Mouse (Mus musculus): ENCODE measurements around the gene Fads1.

Fads1 gene

DNA sequence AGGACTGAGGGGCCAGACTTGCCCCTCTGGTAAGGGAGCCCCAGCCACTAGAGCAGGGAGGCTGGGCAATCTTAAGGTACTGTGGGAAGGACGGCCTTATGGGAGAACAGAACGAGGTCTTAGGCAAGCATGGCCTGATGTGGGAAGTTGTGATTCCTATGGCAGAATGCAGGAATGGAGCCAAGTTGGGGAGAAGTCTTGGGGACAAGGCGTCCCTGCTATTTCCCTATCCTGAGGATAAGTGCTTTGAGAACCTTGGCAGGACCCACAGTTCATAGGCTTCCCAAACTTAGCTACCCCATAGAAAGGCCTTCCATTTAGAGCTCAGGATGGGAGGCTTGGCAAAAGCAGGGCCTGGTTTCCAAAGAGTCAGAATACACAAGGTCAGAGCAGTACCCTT is 26.2 kb downstream of the Fads1 start:
- no peak for DNase-seq (ENCODE audit: extremely low read depth, low read depth)

DNA sequence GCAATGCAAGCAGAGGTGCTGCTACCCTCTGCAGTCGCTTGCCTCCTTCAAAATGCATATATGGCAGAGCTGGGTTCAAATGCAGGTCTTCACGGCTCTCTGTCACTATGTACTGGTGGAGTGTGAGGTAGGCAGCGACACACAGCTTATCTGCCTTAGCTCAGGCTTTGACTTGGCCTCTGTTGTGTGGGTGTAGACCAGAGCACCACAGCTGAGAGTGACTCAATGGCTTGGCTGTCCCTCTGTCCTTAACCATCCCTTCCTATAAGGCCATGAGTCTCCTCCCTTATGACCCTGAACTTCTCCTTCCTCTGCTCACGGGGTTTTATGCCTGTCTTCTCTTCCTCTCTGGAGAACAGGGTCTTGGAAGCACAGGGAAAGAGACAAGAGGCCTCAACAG is 28.2 kb downstream of the Fads1 start:
- no peak for DNase-seq (ENCODE audit: extremely low read depth, low read depth)

DNA sequence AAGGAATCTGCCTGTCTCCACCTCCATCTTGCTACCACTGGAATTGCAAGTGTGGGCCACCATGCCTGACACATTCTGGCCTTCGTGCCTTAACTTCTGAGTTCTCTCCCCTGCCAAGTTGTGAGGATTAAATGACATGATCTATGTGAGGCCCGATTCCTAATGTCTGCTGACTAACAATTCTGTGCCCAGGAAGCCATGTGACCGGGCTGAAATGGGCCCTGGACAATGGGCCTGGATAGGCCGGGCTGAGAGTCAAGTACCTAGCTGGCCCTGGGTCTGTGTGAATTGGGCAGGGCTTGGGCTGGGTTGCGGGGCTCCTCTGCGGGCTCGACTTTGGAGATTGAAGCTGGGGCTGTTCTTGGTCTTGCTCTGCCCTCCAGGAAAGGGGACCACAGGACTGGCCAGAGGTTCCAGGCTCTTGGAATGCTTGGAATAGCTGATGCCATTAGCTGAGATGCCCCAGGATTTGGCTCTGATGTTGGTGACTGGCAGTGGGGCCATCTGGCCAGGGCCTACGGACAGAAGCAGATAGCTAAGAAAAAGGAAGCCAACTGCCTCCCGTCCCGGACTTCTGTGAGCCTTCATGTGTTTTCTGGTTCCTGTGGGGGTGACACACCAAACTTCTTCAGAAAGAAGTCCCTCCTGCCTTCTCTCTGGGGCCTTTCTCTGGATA is 31.2 kb downstream of the Fads1 start:
- DNase-seq (ENCODE audit: extremely low read depth, low read depth): no peak

DNA sequence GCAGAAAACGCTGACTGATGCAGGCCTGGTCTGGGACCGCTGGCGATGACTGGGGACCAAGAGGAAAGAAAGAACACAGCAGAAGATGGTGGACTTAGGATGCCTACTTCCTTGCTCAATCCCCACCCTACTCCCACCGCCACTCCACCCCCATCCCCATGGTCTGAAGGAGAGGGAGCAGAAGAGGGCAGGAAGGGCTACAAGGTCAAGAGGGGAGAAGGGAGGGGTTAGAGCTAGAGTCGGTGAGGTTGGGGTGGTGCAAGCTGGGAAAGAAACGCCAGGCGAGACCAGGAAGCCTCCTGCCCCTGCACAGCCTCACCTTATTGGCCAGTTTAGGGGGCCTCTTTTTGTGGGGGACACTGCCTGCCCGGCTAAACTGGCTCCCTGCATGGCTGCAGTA is 33.4 kb downstream of the Fads1 start:
- no peak for DNase-seq (ENCODE audit: extremely low read depth, low read depth)

DNA sequence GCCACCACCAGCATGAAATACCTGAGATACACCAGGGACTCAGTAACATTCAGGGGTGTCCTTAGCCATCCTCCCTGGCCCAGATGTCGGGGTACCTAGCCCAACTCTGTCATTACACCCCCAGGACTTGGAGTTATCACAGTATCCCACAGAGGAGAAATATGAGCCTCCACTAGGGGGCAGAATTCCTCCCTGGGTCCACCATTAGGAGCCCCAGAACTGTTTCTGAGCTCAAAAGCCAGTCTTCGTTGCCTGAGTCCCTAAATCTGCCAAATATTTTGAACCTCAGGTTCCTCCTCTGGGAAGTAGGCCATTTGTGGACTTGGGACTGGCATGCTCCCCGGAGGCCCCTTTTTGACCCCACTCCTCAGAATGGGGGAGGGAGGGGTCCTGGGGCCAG is 36.4 kb downstream of the Fads1 start:
- DNase-seq (ENCODE audit: extremely low read depth, low read depth): peak; percentile 37

DNA sequence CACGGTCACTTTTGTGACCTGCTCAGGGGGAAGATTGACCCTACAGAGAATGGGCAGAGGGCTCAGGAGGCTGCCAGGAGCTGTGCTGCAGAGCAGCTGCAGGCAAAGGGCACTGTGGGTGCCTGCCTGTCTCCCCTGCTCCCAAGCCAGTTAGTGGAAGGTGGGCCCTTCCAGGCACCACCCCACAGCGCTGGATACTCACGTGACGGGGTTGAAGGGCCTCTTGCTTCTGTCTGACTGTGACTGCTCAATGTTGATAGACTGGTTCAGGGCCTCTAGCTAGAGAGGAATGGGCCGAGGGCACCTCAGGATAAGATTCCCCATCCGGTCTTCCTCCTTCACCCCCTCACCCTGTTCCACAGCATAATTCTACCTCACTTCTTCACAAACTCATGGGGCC is 36.9 kb downstream of the Fads1 start:
- no peak for DNase-seq (ENCODE audit: extremely low read depth, low read depth)

DNA sequence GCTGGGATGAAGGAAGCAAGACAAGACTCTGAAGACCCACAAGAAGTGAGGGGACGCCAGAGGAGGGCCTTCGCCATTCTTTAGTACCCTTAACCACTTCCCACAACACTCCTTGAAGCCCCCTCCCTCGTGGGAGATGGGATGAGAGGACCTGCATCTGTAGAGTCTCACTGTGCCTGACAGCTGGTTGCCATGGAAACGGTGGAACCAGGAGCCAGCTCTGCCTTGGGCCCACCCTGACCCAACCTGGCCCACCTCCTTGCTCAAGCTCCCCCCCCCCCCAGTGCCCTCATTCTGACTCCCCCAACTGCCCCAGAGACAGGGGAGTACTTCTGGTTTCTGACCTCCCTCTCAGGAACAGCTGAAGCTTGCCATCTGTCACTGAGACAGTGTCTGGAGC is 38.9 kb downstream of the Fads1 start:
- no peak for DNase-seq (ENCODE audit: extremely low read depth, low read depth)

DNA sequence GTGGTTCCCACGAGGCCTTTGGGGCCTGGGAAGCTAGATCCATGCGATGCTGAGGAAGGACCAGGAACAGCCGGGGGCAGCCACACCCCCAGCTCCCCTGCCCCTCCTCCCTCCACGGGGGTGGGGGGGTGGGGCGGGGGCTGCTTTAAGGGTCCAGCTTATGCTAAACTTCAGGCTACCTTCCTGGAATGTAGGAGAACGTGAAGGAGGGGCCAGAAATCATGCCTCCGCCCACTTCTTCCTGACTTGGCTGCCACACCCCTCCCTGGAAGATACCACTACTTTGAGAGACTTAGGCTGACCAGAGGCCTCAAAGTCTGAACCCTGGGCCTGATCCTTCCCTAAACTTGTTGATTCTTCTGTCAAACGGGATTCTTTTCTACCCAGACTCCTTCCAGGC is 40.0 kb downstream of the Fads1 start:
- DNase-seq (ENCODE audit: extremely low read depth, low read depth): no peak

DNA sequence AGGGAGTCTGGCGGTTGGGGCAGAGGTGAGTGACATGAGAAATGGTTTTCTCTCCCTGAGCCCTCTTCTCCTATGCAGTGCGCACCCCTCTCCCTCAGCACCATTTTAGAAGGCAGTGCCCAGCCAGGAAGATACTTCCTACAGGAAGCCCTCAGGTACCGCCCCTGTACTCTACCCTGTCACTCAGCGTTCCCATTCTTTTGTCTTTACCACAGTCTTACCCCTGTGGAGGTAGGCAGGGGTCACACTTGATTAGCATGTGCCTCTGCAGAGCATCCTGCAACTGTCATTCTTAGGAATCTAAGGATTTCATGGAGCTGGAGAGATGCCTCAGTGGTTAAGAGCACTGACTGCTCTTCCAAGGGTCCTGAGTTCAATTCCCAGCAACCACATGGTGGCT is 40.9 kb downstream of the Fads1 start:
- no peak for DNase-seq (ENCODE audit: extremely low read depth, low read depth)

DNA sequence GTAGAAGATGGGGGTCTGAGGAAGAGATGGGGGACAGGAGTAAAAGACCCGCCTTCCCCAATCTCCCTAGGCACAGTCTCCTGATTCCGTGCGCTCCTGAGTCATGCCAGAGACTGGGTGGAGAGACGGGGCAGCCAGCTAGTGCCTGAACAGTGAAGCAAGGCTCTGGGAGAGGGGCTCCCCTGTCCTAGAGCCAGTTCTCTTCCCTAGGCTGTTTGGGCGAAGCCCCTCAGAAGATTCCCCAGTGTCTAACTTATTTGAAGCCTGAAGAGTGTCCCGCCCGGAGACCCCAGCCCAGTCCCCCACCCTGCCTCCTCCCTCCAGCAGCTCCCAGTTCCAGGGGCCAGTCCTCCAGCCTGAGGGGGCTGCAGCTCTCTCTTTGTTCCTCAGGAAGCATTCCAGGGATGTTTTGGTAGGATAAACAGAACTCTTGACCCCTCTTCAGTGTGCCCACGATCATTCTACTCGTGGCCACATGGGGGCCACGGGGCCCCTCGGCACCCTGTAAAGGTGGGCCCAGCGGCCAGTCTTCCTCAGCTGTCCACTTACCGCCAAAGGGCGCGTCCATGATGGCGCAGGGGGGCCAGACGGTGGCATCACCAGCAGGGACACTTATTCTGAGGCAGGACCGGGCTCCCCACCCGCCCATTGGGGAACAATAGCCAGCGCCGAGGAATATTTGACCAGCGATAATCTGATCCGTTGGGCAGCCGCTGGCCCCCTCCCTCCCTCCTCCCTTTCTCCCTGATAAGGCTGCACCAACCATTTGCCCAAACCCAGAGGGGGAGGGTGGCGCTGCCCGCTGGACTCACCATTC is 42.2 kb downstream of the Fads1 start:
- no peak for DNase-seq (ENCODE audit: extremely low read depth, low read depth)

DNA sequence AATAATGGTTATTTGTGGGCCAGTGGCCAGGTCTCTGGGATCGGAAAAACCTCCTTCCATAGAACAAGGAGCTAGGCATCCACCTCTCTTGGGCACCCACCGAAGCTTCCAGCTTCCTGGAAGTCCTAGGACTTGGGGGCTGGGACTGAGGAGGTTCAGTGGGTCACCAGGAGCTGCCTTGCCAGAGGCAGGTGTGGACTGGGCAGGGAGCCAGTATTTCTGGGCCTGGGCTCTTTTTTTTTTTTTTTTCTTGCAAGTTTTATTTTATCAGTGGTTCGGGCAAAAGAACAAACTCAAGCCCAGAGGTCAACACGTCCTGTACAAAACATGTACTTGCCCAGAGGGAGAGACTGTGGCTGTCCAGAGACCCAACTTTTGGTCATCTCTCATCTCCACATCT is 43.1 kb downstream of the Fads1 start:
- no peak for DNase-seq (ENCODE audit: extremely low read depth, low read depth)

DNA sequence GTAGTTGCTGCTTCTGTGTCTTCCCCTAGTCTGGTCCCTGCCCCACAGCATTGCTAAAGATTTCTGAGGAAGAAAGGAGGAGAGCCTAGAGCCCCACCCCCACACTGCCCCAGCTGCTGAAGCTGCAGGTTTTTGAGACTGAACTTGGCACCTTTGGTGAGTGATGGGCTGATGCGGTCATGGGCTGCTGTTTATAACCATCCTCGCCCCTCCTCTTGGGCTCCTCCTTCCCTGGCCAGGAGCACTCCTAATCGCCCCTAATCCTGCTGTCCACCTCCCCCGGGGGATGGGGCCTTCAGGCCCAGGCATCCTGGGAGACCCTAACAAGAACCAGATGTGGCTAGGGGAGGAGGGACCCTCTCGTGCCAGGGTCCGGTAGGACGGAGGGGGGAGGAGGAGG is 48.3 kb downstream of the Fads1 start:
- no peak for DNase-seq (ENCODE audit: extremely low read depth, low read depth)

DNA sequence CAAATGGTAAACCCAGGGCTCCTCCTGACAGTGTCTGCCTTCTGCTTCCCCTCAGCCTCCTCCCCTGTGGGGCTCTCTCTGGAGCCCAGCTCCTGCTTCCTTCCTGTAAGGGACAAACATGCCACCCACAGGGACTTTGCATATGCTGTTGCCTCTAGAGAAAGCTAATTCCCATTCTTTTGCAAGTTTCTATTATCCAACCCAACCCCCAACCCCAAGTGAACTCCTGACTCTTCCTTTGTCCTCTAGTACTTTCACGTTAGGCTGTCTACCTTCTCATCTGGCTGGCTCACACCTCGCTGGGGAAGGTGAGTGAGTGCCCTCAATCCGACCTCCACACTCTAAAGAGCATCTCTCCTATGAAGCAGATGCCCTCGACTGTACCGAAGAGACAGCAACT is 49.2 kb downstream of the Fads1 start:
- no peak for DNase-seq (ENCODE audit: extremely low read depth, low read depth)

DNA sequence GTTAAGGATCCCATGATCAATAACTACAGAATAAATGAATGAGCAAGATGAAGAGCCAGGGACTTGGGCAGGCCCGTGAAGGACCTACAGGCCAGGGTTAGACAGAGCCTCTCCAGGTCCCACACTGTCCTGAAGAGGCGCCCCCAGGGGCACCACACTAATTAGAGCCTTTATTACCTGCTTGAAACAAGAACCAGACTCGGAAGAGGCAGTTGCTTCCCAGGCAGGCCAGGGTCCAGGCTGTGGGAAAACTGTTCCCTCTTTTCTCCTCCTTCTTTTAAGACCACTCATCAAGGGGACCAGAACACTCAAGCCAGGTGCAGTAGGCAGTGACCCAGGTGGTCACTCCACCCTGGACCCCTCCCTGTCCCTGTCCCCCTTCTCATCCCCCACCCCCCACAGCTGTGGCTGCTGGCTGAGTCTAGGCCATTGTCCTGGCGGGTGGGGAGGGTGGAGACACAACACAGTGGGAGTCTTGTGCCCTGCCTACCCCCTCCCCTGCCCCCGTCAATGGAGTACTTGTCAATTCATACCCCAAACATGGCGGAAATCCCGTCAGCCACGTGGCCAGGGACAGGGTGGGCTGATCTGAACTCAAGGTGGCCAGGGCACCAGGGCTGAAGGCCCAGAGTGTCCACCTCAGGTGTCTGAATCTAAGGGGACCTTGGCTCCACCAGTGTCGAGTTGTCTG is 49.8 kb downstream of the Fads1 start:
- DNase-seq (ENCODE audit: extremely low read depth, low read depth): no peak

DNA sequence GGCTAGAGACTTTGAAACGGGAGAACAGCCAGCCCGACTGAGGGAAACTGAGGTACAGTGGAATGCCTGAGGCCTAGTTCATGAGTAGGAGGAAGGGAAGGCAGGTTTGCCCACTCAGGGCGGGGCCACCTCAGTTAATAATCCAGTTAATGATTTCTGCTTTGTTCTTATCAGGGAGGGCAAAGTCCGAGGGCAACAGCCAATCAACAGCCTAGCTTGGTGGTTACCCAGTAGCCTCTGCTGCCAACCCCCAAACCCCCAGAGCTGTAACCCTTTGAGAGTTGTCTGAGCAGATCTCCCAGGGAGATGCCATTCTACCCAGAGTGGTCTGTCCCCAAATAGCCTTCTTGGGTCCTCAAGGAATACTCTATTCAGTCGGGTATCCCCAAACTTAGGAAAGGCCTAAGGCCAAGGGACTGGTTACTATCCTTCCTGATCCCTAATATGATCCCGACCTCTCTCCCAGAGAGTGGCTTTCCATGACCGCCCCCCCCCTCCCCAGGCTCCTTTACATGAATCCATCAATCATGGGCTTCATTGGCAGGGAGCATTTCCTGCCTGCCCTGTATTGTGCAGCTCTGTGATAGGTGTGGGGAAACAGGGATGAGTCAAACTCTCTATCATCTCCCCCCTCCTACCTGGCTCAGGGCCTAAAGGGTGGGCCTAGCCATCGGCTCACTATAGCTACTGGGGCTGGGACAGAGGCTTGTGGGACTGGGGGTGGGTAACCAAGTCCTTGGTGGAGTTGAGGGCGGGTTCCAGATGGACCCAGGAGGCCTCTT is 53.3 kb downstream of the Fads1 start:
- no peak for DNase-seq (ENCODE audit: extremely low read depth, low read depth)

DNA sequence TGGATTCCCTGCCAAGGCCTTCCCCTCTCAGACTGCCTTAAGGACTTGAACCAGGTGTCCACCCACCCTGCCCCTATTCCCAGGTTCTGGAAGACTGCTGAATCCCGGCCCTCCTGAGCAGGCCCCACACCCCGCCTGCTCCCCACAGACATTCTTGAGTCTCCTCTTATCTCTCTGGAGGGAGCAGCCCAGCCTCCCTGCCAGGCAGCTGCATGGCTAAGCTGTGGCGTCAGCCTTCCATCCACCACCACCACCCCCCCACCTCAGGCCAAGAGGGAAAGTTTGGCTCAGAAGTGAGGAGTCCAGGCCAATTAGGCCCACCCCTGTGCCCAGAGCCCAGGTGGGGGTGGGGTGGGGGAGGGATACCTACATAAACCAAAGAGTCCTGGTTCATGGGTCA is 55.8 kb downstream of the Fads1 start:
- no peak for DNase-seq (ENCODE audit: extremely low read depth, low read depth)

DNA sequence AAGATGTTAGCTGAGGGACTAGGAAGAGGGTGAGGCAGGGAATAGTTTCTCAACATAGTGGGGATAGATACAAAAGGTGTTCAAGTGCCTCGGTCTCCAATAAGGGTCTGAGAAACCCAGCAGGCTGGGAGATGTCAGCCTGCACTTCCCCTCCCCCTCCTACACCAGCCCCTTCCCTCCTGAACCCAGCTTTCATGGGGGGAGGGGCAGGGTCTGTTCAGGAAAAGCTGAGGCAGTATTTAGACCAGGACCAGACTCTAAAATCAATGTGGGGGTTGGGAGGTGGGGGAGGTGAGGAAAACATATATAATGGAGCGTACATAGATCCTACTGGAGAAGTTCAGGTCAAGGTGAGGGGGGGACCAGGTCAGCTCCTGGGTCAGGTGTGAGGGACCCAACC is 56.7 kb downstream of the Fads1 start:
- DNase-seq (ENCODE audit: extremely low read depth, low read depth): no peak

DNA sequence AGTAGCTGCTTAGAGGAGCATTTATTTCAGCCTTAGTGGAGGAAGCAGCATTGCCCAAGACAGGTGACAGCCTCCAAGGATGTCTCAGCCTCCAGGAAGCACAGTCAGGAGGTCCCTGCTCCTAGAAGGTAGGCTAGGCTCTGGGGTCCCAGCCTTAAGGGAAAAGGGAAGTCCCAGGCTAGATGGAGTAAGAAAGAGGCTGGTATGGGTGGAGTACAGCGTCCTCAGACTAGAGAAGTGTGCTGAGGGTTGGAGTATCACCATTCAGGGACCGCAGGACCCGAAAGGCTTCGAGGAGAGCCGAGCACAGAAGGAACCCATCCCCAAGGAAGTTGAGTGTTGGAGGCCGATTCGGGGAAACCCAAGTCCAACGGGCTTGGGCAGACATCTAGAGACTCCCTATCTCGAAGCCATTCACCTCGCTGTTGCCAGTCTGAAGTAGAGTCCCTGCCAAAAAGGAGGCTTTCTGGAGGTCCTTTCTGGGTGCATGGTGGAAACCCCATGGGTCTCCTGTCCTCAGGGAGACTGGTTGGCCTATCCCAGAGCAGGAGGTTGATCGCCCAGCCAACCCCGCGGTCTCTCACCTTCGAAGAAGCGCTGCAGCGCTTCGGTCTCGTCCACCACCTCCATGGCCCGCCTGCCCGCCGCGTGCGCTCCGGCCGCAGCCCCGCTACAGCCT is 57.4 kb downstream of the Fads1 start:
- peak; percentile 50 for DNase-seq (ENCODE audit: extremely low read depth, low read depth)

DNA sequence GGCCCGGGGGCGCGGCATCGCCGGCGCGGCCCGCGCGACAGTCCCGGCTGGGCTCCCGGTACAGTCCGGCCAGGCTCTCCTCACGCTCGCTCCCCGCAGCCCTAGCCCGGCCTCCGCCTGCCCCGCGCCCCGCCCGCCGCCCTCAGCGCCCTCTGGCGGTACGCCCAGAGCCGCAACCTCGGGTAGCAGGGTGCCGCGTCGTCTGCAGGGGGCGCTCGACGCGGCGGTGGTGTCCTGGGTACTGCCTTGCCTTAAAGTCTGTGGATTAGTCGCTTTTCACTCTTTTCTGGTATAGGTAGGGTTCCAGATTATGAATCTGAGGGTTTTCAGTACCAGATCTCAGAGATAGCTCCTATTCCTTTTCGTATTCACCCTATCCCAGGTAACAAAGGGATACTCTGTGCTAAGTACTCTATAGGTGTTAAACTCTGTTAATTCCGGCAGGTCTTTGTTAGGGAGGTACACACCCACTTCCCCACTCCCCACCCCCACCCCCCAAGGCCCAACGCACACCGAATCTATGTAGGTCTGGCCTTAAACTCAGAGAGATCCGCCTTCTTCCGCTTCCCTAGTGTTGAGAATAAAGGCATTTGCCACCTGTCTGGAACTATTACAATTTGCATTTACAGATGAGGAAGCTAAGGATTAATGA is 58.1 kb downstream of the Fads1 start, which contains the start of gene Myrf:
TSS of gene Myrf (minus strand) at position 95 of the 652 bp plus-strand sequence.
- DNase-seq (ENCODE audit: extremely low read depth, low read depth): peak; percentile 32

DNA sequence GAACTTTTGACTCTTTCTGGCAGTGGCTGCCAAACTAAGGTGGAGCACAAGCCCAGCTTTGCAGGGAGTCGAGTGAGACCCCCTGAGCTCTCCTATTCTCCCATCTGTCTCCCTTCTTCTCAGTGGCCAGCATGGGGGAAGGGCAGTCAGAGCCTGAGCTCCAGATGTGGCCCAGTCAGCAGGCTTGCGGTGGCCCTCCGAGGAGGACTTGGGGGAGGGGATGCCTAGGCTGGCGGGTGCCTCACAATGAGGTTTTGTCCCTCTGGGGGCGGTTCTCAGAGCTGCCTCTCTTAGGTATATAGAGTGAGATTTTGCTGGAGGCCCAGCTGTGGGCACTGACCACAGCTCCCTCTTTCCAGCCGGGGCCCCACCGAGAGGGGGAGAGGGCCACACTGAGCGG is 60.2 kb downstream of the Fads1 start:
- no peak for DNase-seq (ENCODE audit: extremely low read depth, low read depth)

DNA sequence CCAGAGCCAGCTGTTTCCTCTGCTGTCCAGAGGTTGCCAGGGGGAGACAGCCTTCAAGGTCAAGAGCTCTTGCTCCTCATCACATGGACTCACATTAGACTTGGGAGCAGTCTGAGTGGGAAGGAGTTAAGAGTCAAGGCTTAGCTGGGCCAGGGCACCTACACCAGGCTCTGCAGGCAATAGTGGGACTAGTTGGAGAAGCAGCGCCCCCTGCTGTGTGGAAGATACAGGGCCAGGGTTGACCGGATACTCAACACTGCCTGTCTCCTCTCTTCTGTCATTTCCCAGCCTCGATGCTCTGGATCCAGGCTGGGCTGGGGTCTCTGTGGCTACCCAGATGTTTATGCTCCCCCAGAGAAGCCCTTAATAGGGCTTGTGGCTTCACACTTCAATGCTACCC is 61.5 kb downstream of the Fads1 start:
- DNase-seq (ENCODE audit: extremely low read depth, low read depth): peak; percentile 26

All from MEL-GATA-1-ER (cell line).